Comparison of ENCODE assay signal across 15 mouse cellular contexts in genomic region chr19:48097363-48097762, GRCm38 (mm10).
DNase-seq lines count a peak whose midpoint lies in the region; ATAC-seq lines count a peak whose summit lies in the region.
"Had no signal": no experiment of that assay in that cellular context is flagged by ENCODE, and none has a peak within 500 bp of the region (broad histone marks: within the 10 kb centered on the region; RNA-seq: fewer than 3 reads in every experiment).

No protein-coding gene starts in this region.

- peaks cover 3% of the 10 kb centered on the region; the same call in 1 of the 2 replicates for H3K9me3 ChIP-seq in forebrain, embryonic 16.5 days (ENCODE audit: control insufficient read depth, low read length)
- no peaks in the 10 kb centered on the region for H3K9me3 ChIP-seq in limb, embryonic 10.5 days (replicated peaks)
- H3K9me3 ChIP-seq: embryonic facial prominence, embryonic 13.5 days; midbrain, embryonic 13.5 days had no signal

- no peak overlapping the region for H3K4me2 ChIP-seq in forebrain, embryonic 16.5 days (ENCODE audit: low read length)
- H3K4me2 ChIP-seq: embryonic facial prominence, embryonic 13.5 days; heart, embryonic 13.5 days; liver, embryonic 11.5 days; midbrain, embryonic 13.5 days had no signal

- peaks cover 11% of the 10 kb centered on the region for H3K4me1 ChIP-seq in forebrain, embryonic 16.5 days (replicated peaks; ENCODE audit: control insufficient read depth, insufficient read depth, low read length)
- H3K4me1 ChIP-seq in limb, embryonic 10.5 days, result no peaks in the 10 kb centered on the region
- H3K4me1 ChIP-seq: heart, embryonic 13.5 days had no signal

- H3K27ac ChIP-seq in forebrain, embryonic 16.5 days (ENCODE audit: low read length), result peak overlapping the region; percentile 35; the same call in 1 of the 2 replicates
- H3K27ac ChIP-seq in limb, embryonic 10.5 days, result no peak overlapping the region
- H3K27ac ChIP-seq: embryonic facial prominence, embryonic 13.5 days; gastrocnemius, adult 2 months; heart, embryonic 13.5 days; midbrain, embryonic 13.5 days had no signal

- H3K36me3 ChIP-seq in forebrain, embryonic 16.5 days (ENCODE audit: control insufficient read depth, insufficient read depth), result no peaks in the 10 kb centered on the region
- H3K36me3 ChIP-seq in limb, embryonic 10.5 days, result no peaks in the 10 kb centered on the region
- H3K36me3 ChIP-seq: embryonic facial prominence, embryonic 13.5 days; heart, embryonic 13.5 days; midbrain, embryonic 13.5 days had no signal

- WGBS in forebrain, embryonic 16.5 days, result 35% methylated on average over 5 of the region's 5 CpGs
- WGBS in limb, embryonic 10.5 days, result 86% methylated on average over 5 of the region's 5 CpGs

- ATAC-seq in forebrain, embryonic 16.5 days, result peak; percentile 73
- ATAC-seq: midbrain, embryonic 13.5 days had no signal

- H3K9ac ChIP-seq in forebrain, embryonic 16.5 days (replicated peaks; ENCODE audit: low read depth, low read length), result no peak overlapping the region
- H3K9ac ChIP-seq: embryonic facial prominence, embryonic 13.5 days; heart, embryonic 13.5 days; midbrain, embryonic 13.5 days had no signal

- H3K27me3 ChIP-seq in forebrain, embryonic 16.5 days (replicated peaks; ENCODE audit: control insufficient read depth, insufficient read depth, low read length), result no peaks in the 10 kb centered on the region
- no peaks in the 10 kb centered on the region for H3K27me3 ChIP-seq in limb, embryonic 10.5 days (ENCODE audit: low read depth, poor library complexity, severe bottlenecking)
- H3K27me3 ChIP-seq: embryonic facial prominence, embryonic 13.5 days; heart, embryonic 13.5 days; midbrain, embryonic 13.5 days had no signal

- DNase-seq in frontal cortex, postnatal 10 days (ENCODE audit: low spot score in 2 of 2), result peak; percentile 32 to 52
- peak; percentile 19 to 21 for DNase-seq in layer of hippocampus, postnatal 25 days (ENCODE audit: extremely low spot score in 1 of 2, low spot score in 1 of 2)
- peak; percentile 56 to 66 for DNase-seq in right cerebral cortex, adult 2 months (ENCODE audit: low spot score in 2 of 2)
- no peak for DNase-seq in limb, embryonic 10.5 days (ENCODE audit: low spot score)
- DNase-seq in ovary, postnatal 10 days (ENCODE audit: low spot score), result no peak
- no peak for DNase-seq in Muller cell, postnatal 12 days (ENCODE audit: inconsistent ontology term)
- DNase-seq: cerebellum, adult 2 months; gastrocnemius, adult 2 months; kidney, postnatal 14 days; lung, postnatal 10 days had no signal

- H3K4me3 ChIP-seq in forebrain, embryonic 16.5 days (replicated peaks; ENCODE audit: low read length), result no peak overlapping the region
- H3K4me3 ChIP-seq in limb, embryonic 10.5 days, result no peak overlapping the region
- H3K4me3 ChIP-seq: embryonic facial prominence, embryonic 13.5 days; gastrocnemius, adult 2 months; heart, embryonic 13.5 days; midbrain, embryonic 13.5 days had no signal

Comparison
In these comparisons a context has a peak if more than half of its experiments do, and no peak if none do; other contexts are left out.
1. DNase-seq: peak in frontal cortex, postnatal 10 days (2 of 2), layer of hippocampus, postnatal 25 days (2 of 2) and right cerebral cortex, adult 2 months (2 of 2); none in limb, embryonic 10.5 days (single experiment), ovary, postnatal 10 days (single experiment) and Muller cell, postnatal 12 days (single experiment).